Mouse (Mus musculus) heart, embryonic 12.5 days (tissue): ENCODE measurements around the gene Plekhh2. TPM values are rescaled to one million over a fixed set of nuclear protein-coding genes. Genes with fewer than 3 reads are reported as not detected.

Source experiments
- ATAC-seq: fragments of 200-750 bp; cut with Nextera tagmentation; 2 replicates; pipeline ENCODE4 v1.8.0; 2017; ENCODE audit warnings: moderate TSS enrichment, moderate library complexity; ENCODE audit not compliant: insufficient number of reproducible peaks, low FRiP score
- H3K27ac ChIP-seq: fragments of 300-500 bp; sonication (generic); 2 replicates; pipeline ENCODE4 v1.5.1; 2016; ENCODE audit warnings: mild to moderate bottlenecking, moderate library complexity; ENCODE audit not compliant: poor library complexity, severe bottlenecking
- H3K27me3 ChIP-seq: fragments of 300-500 bp; sonication (generic); replicated peaks from 2 replicates; pipeline ENCODE4 v1.6.1; 2016; ENCODE audit warnings: mild to moderate bottlenecking, moderate library complexity
- H3K36me3 ChIP-seq: fragments of 300-500 bp; sonication (generic); 2 replicates; pipeline ENCODE4 v1.6.1; 2016; ENCODE audit warnings: mild to moderate bottlenecking, moderate library complexity
- H3K4me1 ChIP-seq: fragments of 300-500 bp; sonication (generic); replicated peaks from 2 replicates; pipeline ENCODE4 v1.6.1; 2016; ENCODE audit warnings: mild to moderate bottlenecking
- H3K4me2 ChIP-seq: fragments of 300-500 bp; sonication (generic); 2 replicates; pipeline ENCODE4 v1.6.1; 2016; ENCODE audit warnings: mild to moderate bottlenecking, moderate library complexity
- H3K4me3 ChIP-seq: fragments of 300-500 bp; sonication (generic); 2 replicates; pipeline ENCODE4 v1.5.1; 2016; ENCODE audit warnings: mild to moderate bottlenecking
- H3K9ac ChIP-seq: fragments of 300-500 bp; sonication (generic); 2 replicates; pipeline ENCODE4 v1.6.1; 2016; ENCODE audit warnings: mild to moderate bottlenecking, moderate library complexity
- H3K9me3 ChIP-seq: fragments of 300-500 bp; sonication (generic); replicated peaks from 2 replicates; pipeline ENCODE4 v1.6.1; 2016; ENCODE audit warnings: mild to moderate bottlenecking, moderate library complexity
- WGBS: fragments of 180-500 bp; shearing (Covaris S2); methylation state at CpG from one replicate; pipeline ENCODE4 v1.1.7; 2016; 5-methylcytosine and 5-hydroxymethylcytosine counted together
- polyA plus RNA-seq: library from polyadenylated mRNA; unstranded; fragments of >200 nt; fragmentation: Nextera tagmentation; extraction: Ambion mirVana; gene quantifications from 2 replicates; pipeline ENCODE4 v1.2.1, GENCODE M21; 2016

The Plekhh2 gene
- polyA plus RNA-seq, 1 experiment from 2014 or later, result 3.3 TPM

GRCm38 (mm10) chr17:84512516-84513085 is 906 bp downstream of the Plekhh2 start:
- peak overlapping the region; percentile 84; the same call in 1 of the 2 replicates for H3K9ac ChIP-seq
- H3K4me1 ChIP-seq, result peaks cover 15% of the 10 kb centered on the region
- H3K9me3 ChIP-seq, result no peaks in the 10 kb centered on the region
- no peaks in the 10 kb centered on the region for H3K36me3 ChIP-seq
- H3K27ac ChIP-seq, result no peak overlapping the region
- whole genome bisulfite sequencing, result 35% methylated on average over 4 of the region's 4 CpGs
- no peaks in the 10 kb centered on the region for H3K27me3 ChIP-seq
- H3K4me2 ChIP-seq, result peak overlapping the region; percentile 99
- ATAC-seq, result no peak
- peak overlapping the region; percentile 86 for H3K4me3 ChIP-seq

GRCm38 (mm10) chr17:84515901-84516300 is 4.2 kb downstream of the Plekhh2 start:
- 58% methylated on average over 5 of the region's 5 CpGs for WGBS
- no peaks in the 10 kb centered on the region for H3K9me3 ChIP-seq
- no peak for ATAC-seq

GRCm38 (mm10) chr17:84519346-84519745 is 7.7 kb downstream of the Plekhh2 start:
- 53% methylated on average over 3 of the region's 3 CpGs for WGBS
- Histone ChIP-seq H3K36me3 (no peaks in the 10 kb centered on the region), H3K4me1 (no peaks in the 10 kb centered on the region), H3K27me3 (no peaks in the 10 kb centered on the region), H3K9ac (no peak overlapping the region), H3K9me3 (no peaks in the 10 kb centered on the region), H3K4me3 (no peak overlapping the region), H3K27ac (no peak overlapping the region), H3K4me2 (no peak overlapping the region)
- no peak for ATAC-seq

More at GRCm38 (mm10) chr17:84515901-84516300, 4.2 kb downstream of the Plekhh2 start:
- no peak overlapping the region for H3K27ac ChIP-seq
- no peak overlapping the region for H3K4me2 ChIP-seq
- no peak overlapping the region for H3K4me3 ChIP-seq
- H3K36me3 ChIP-seq, result no peaks in the 10 kb centered on the region
- peaks cover 6% of the 10 kb centered on the region; the same call in 1 of the 2 replicates for H3K4me1 ChIP-seq
- H3K27me3 ChIP-seq, result no peaks in the 10 kb centered on the region
- H3K9ac ChIP-seq, result no peak overlapping the region

- Histone ChIP-seq H3K27ac (no peak overlapping the region), H3K9ac (no peak overlapping the region), H3K36me3 (no peaks in the 10 kb centered on the region), H3K4me2 (no peak overlapping the region), H3K4me3 (no peak overlapping the region), H3K27me3 (no peaks in the 10 kb centered on the region), H3K9me3 (no peaks in the 10 kb centered on the region), H3K4me1 (no peaks in the 10 kb centered on the region)
- ATAC-seq, result no peak
These were observed 8.4 kb downstream of the Plekhh2 start for GRCm38 (mm10) chr17:84520057-84520456.

GRCm38 (mm10) chr17:84529356-84529755 is 17.7 kb downstream of the Plekhh2 start:
- no peaks in the 10 kb centered on the region for H3K9me3 ChIP-seq
- no peaks in the 10 kb centered on the region for H3K27me3 ChIP-seq
- no peak overlapping the region for H3K9ac ChIP-seq
- WGBS, result 65% methylated on average over 4 of the region's 4 CpGs
- no peak overlapping the region for H3K27ac ChIP-seq
- no peak for ATAC-seq
- H3K36me3 ChIP-seq, result no peaks in the 10 kb centered on the region
- H3K4me2 ChIP-seq, result no peak overlapping the region
- H3K4me3 ChIP-seq, result no peak overlapping the region
- H3K4me1 ChIP-seq, result peaks cover 17% of the 10 kb centered on the region

- no peaks in the 10 kb centered on the region for H3K36me3 ChIP-seq
- H3K4me2 ChIP-seq, result no peak overlapping the region; the same call in 1 of the 2 replicates
- H3K4me1 ChIP-seq, result peaks cover 17% of the 10 kb centered on the region
- WGBS, result 38% methylated on average over 3 of the region's 3 CpGs
- H3K27ac ChIP-seq, result peak overlapping the region; percentile 5; the same call in 1 of the 2 replicates
- no peak overlapping the region for H3K4me3 ChIP-seq
- H3K9me3 ChIP-seq, result no peaks in the 10 kb centered on the region
- H3K27me3 ChIP-seq, result no peaks in the 10 kb centered on the region
- no peak overlapping the region for H3K9ac ChIP-seq
- ATAC-seq, result no peak
These were observed 18.6 kb downstream of the Plekhh2 start for GRCm38 (mm10) chr17:84530202-84530796.

- Histone ChIP-seq H3K27me3 (no peaks in the 10 kb centered on the region), H3K36me3 (no peaks in the 10 kb centered on the region), H3K9ac (no peak overlapping the region), H3K27ac (no peak overlapping the region), H3K9me3 (no peaks in the 10 kb centered on the region), H3K4me3 (no peak overlapping the region), H3K4me1 (peaks cover 17% of the 10 kb centered on the region), H3K4me2 (no peak overlapping the region)
- WGBS, result 77% methylated on average over 8 of the region's 8 CpGs
- ATAC-seq, result no peak
These were observed 21.3 kb downstream of the Plekhh2 start for GRCm38 (mm10) chr17:84532909-84533499.

GRCm38 (mm10) chr17:84533841-84534240 is 22.1 kb downstream of the Plekhh2 start:
- no peak overlapping the region for H3K27ac ChIP-seq
- no peak overlapping the region for H3K4me2 ChIP-seq
- H3K27me3 ChIP-seq, result no peaks in the 10 kb centered on the region
- no peak overlapping the region for H3K4me3 ChIP-seq
- no peak overlapping the region for H3K9ac ChIP-seq
- peaks cover 17% of the 10 kb centered on the region for H3K4me1 ChIP-seq
- no peaks in the 10 kb centered on the region for H3K9me3 ChIP-seq
- 73% methylated on average over 4 of the region's 4 CpGs for WGBS
- no peaks in the 10 kb centered on the region for H3K36me3 ChIP-seq
- no peak for ATAC-seq

GRCm38 (mm10) chr17:84534632-84535031 is 22.9 kb downstream of the Plekhh2 start:
- Histone ChIP-seq H3K4me2 (no peak overlapping the region), H3K27ac (no peak overlapping the region), H3K36me3 (no peaks in the 10 kb centered on the region), H3K9me3 (no peaks in the 10 kb centered on the region), H3K4me3 (no peak overlapping the region), H3K9ac (no peak overlapping the region), H3K27me3 (no peaks in the 10 kb centered on the region), H3K4me1 (peaks cover 12% of the 10 kb centered on the region)
- no peak for ATAC-seq
- WGBS, result 86% methylated on average over 2 of the region's 2 CpGs

GRCm38 (mm10) chr17:84535226-84535625 is 23.5 kb downstream of the Plekhh2 start:
- H3K4me1 ChIP-seq, result peaks cover 9% of the 10 kb centered on the region; the same call in 1 of the 2 replicates
- H3K27ac ChIP-seq, result no peak overlapping the region
- H3K9me3 ChIP-seq, result no peaks in the 10 kb centered on the region
- no peak overlapping the region for H3K4me2 ChIP-seq
- ATAC-seq, result no peak
- no peak overlapping the region for H3K9ac ChIP-seq
- H3K4me3 ChIP-seq, result no peak overlapping the region
- WGBS, result 78% methylated on average over 4 of the region's 4 CpGs
- no peaks in the 10 kb centered on the region for H3K27me3 ChIP-seq
- no peaks in the 10 kb centered on the region for H3K36me3 ChIP-seq

GRCm38 (mm10) chr17:84537301-84537700 is 25.6 kb downstream of the Plekhh2 start:
- no peak overlapping the region for H3K9ac ChIP-seq
- H3K27me3 ChIP-seq, result no peaks in the 10 kb centered on the region
- no peak overlapping the region for H3K4me2 ChIP-seq
- no peak overlapping the region for H3K4me3 ChIP-seq
- WGBS, result 89% methylated on average over 6 of the region's 6 CpGs
- no peaks in the 10 kb centered on the region for H3K9me3 ChIP-seq
- no peak overlapping the region for H3K27ac ChIP-seq
- ATAC-seq, result no peak
- no peaks in the 10 kb centered on the region for H3K36me3 ChIP-seq
- H3K4me1 ChIP-seq, result 0 out of 2 replicates have a peak, but pooled peaks cover 5% of the 10 kb centered on the region
